Mouse (Mus musculus): ENCODE results near the gene Tent4b.

DNA sequence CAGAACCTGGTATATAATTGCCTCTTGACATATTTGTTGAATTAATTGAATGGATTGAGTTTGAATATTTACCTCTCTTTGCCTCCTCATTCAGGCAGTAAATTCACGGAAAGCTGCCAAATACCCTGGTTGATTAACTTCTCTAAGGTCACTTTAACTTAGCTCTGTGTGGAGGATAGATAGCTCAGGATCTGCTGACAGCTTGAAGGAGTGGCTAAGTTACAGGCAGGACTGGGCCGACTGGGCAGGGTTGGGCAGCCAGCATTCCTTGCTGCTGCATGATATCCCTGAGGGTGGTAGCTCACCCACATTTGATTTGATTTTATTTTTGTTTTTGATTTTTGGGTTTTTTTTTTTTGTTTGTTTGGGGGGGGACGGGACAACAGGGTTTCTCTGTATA, 1.7 kb upstream of the Tent4b start:
- TF ChIP-seq CTCF (IDR thresholded peaks at IDR 0.05; ENCODE audit: borderline replicate concordance, insufficient read depth, low read length) (no peak), POLR2A (IDR thresholded peaks at IDR 0.05; ENCODE audit: low read depth, low read length) (no peak)
